Mouse (Mus musculus) G1E (cell line): ENCODE measurements at regions not wholly inside any gene's neighbourhood (a gene's known extent, or its start where the extent isn't known, plus 50 kb on each side); places are given as distances from the start of the nearest gene placed in this dataset.

Experiments
- CTCF ChIP-seq: IDR thresholded peaks from 2 replicates; pipeline ENCODE4 v1.5.1; 2012; ENCODE audit warnings: low read depth, low read length, inconsistent platforms, mixed read lengths
- GATA1 ChIP-seq: IDR thresholded peaks from 2 replicates; pipeline ENCODE4 v1.6.1; 2012; ENCODE audit warnings: borderline replicate concordance, low read length, inconsistent platforms, mixed read lengths
- TAL1 ChIP-seq: conservative IDR thresholded peaks from 2 replicates; pipeline ENCODE4 v1.6.1; 2012; ENCODE audit warnings: low read depth, low read length, inconsistent platforms, mixed read lengths

DNA sequence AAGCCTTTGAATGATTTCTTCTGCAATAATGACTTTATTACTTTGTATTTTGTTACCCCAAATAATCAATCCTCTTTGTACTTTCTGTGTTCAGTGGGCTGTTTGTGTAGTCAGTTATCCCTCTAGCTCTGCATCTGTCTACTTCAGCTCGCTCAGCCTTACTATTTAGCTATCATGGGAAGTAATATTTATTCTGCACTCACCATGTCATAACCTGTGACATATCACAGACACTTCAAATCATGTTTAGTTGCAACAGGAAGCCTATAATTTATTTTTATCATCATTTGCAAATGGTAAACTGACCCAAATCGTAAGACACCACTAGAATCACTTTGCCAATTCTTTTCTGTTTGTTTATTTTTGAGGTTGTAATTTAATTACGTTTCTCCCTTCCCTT is 147.6 kb upstream of the Fam241a start:
- no peak for TF ChIP-seq CTCF
- no peak for TF ChIP-seq TAL1
- TF ChIP-seq GATA1 = no peak
